Mouse (Mus musculus) urinary bladder, postnatal 25 days (tissue): ENCODE measurements around the gene Prdx4.
A peak's percentile ranks its signal among the peaks of the same experiment; 100 is the strongest.
"Not testable (repeated sequence)": the region's sequence is repeated elsewhere in the genome, so short reads cannot be mapped to it uniquely, and the experiment has no call there.

Experiments used
- DNase-seq: peaks from one replicate; pipeline ENCODE4 v3.0.0; 2022; ENCODE audit warnings: low spot score

Prdx4 gene

GRCm38 (mm10) chrX:155340654-155341053 lies at the start of gene Prdx4:
Gene Prdx4, minus strand, starts transcription at chrX:155340754.
- no peak for DNase-seq

DNA sequence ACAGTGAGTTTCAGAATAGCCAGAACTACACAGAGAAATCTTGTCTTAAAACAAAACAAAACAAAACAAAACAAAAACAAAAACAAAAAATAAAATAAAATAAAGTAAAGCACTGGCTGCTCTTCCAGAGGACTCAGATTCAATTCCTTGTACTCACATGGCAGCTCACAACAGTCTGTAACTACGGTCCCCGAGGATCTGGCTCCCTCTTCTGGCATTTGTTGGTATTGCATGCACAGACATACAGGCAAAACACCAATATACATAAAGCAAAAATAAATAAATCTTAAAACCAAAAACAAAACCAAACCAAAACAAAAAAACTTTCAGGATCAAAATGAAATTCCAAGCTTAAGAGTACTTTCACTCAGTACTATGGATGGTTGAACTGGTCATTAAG lies 36.0 kb upstream of the Prdx4 start:
- peak; percentile 20 for DNase-seq

DNA sequence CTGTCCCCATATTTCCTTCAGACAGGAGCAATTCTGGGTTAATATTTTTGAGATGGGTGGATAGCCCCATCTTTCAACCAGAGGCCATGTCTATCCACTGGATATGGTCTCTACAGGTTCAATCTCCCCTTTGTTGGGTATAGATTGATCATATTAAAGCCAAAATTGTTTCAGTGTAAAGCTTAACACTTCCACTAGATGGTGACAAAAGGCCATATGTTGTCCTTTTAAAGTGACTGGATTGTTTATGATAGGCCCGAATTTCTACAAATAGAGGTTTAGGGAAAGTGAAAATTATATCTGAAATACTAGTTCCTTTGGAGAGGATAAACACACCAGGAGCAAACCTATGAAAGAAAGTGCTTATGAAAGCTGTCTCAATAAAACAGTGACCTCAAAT lies 34.9 kb upstream of the Prdx4 start:
- DNase-seq: no peak

DNA sequence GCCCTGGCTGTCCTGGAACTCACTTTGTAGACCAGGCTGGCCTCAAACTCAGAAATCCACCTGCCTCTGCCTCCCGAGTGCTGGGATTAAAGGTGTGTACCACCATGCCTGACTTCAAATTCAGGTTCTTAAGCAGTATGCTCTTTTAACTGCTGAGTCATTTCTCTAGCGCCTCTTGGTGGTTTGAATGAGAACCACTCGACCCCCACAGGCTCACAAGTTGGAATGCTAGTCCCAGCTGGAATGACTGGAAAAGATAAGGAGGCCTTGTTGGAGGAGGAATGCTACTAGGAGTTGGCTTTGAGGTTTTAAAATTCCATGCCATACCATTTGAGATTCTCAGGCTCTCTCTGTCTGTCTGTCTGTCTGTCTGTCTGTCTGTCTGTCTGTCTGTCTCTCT lies 29.6 kb upstream of the Prdx4 start:
- DNase-seq: not testable (repeated sequence)

GRCm38 (mm10) chrX:155365095-155365494 lies 24.5 kb upstream of the Prdx4 start:
- no peak for DNase-seq

GRCm38 (mm10) chrX:155346249-155346648 lies 5.7 kb upstream of the Prdx4 start:
- DNase-seq: no peak

DNA sequence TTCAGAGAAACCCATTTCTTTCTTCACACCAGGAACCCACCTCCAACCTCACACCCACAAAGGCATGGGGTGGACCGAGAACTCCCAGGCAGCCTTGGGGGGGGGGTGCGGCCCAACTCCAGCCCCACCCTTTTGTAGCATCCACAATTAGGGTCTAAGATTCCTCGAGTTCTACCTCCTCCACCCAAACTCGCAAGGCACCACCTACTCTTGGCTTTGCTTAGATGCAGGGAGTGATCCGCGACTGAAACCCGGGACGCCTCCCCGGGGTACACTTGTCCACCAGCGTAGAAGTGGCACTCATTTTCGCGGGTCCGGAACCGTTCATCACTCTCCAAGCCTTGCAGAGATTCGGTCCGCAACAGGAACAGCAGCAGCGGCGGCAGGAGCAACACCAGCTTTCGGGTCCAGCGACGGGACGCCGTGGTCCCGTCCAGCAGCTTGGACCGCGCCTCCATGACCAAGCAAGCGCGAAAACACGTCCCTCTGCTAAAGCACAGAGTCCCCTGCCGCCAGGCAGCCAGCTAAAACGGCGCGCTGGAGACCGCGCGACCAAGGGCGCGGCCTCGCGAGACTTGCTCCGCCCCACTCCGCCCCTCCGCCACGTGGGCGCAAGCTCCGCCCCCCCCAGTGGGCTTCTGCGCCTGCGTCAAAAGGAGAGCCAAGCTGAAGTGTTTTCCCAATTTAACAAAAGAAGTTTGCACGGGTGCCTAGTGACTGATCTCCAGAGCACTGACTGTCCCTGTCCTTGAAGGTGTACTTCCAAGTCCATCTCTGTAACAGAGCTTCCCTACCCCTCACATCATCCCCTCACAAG lies 2.4 kb downstream of the Prdx4 start:
- peak; percentile 72 for DNase-seq

- no peak for DNase-seq
These were observed 3.0 kb downstream of the Prdx4 start for GRCm38 (mm10) chrX:155337567-155337904.

DNA sequence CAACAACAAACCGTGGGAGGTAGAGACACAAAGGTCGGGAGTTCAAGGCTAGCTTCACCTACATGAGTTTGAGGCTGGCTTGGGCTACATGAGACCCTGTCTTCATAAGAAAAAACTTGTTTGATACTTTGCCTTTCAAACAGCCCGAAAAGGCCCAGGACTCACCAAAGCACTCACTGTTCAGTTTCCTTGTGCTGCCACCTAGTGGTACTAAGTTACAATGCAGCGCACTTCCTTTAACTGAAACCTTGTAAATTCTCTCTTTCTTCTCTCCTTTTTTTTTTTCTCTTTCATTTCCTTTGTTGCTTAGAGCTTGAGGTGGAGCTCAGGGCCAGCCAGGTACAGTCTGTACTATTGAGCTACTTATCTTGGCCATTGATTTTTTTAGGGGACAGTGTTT lies 22.5 kb downstream of the Prdx4 start:
- DNase-seq: no peak

DNA sequence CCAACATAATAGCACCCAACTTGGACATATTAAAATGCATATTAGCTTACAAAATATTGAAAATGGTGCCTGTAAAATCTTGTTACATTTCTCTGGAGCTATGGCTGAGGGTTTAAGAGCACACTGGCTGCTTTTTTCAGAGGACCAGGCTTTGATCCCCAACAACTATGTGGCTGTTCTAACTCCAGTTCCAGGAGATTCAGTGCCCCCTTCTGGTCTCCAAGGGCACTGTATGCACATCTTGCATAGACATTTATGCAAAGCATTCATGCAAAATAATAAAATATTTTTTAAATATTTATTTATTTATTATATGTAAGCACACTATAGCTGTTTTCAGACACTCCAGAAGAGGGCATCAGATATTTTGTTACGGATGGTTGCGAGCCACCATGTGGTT lies 34.2 kb downstream of the Prdx4 start:
- no peak for DNase-seq

DNA sequence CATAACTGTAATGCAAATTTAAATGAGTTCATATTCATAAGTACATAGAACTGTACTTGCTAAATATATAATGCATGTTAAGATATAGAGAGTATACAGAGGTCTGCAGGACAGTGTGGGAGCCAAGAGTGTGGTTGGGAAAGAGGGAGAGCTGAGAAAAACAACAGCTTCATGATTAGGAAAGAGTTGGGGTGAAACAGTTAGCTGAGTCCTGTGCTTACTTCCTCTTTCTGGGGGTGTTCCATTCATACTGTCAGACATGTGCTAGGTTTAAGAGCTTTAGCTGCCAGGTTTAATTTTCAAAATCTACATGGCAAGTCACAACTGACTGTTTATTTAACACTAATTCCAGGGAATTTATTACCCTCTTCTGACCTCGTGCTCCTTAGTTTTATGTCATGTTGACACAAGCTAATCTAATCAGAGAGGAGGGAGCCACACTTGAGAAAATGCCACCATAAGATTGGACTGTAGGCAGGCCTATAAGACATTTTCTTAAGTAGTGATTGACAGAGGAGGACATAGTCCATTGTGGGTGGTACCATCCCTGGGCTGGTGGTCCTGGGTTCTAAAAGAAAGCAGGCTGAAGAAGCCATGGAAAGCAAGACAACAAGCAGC lies 60.0 kb downstream of the Prdx4 start:
- no peak for DNase-seq

DNA sequence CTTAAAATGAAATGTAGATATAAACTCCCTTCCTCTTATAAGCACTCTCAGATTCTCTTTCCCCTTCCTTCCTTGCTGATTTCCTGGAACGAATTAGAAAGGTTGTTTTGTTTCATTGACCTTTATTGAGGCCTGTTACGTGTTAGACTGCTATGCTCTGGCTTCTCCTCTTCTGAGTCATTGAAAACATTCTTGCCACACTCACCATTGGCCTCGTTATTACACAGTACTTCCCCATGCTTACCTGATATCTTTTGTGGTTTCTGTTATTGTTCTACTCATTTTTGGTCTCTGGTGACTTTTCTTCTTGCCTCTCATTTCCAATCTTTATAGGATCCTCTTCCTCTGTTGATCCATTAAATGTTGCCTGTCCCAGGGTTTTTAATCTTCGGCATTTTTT lies 62.1 kb downstream of the Prdx4 start:
- DNase-seq: no peak
